Mouse (Mus musculus): ENCODE data around the gene Pptc7.

GRCm38 (mm10) chr5:122246547-122247167 is 37.5 kb upstream of the Pptc7 start:
- TF ChIP-seq CTCF (conservative IDR thresholded peaks at IDR 0.05; ENCODE audit: low read length) (no peak), POU5F1 (IDR thresholded peaks at IDR 0.05; ENCODE audit: borderline replicate concordance, low read length) (no peak), NANOG (IDR thresholded peaks at IDR 0.05; ENCODE audit: borderline replicate concordance, low read length) (no peak)
